Mouse (Mus musculus): ENCODE measurements around the gene Pdia3.
"Not testable (repeated sequence)": the region's sequence is repeated elsewhere in the genome, so short reads cannot be mapped to it uniquely, and the experiment has no call there.

Pdia3 gene

GRCm38 (mm10) chr2:121413387-121414042 is at the start of gene Pdia3, which contains the start of gene Catsper2:
Gene Pdia3, plus strand, starts transcription at chr2:121413775.
Gene Catsper2, minus strand, starts transcription at chr2:121413792.
- peak; percentile 93 for DNase-seq

GRCm38 (mm10) chr2:121368831-121369230 is 44.7 kb upstream of the Pdia3 start:
- peak; percentile 43 for DNase-seq

GRCm38 (mm10) chr2:121370921-121371320 is 42.7 kb upstream of the Pdia3 start:
- DNase-seq: no peak

GRCm38 (mm10) chr2:121372266-121372665 is 41.3 kb upstream of the Pdia3 start:
- no peak for DNase-seq

- DNase-seq: no peak
Observed at GRCm38 (mm10) chr2:121374766-121375165, 38.8 kb upstream of the Pdia3 start.

GRCm38 (mm10) chr2:121386961-121387575 is 26.5 kb upstream of the Pdia3 start, which contains the start of gene Strc:
Gene Strc, minus strand, starts transcription at chr2:121387168.
- not testable (repeated sequence) for DNase-seq

- DNase-seq: peak; percentile 91
Observed at GRCm38 (mm10) chr2:121396624-121397023, 17.0 kb upstream of the Pdia3 start.

GRCm38 (mm10) chr2:121403296-121403695 is 10.3 kb upstream of the Pdia3 start:
- DNase-seq: no peak

- DNase-seq: no peak
Observed at GRCm38 (mm10) chr2:121408160-121408559, 5.4 kb upstream of the Pdia3 start.

- DNase-seq: no peak
Observed at GRCm38 (mm10) chr2:121412843-121413386, 660 bp upstream of the Pdia3 start.

GRCm38 (mm10) chr2:121414139-121414685 is 637 bp downstream of the Pdia3 start:
- DNase-seq: peak; percentile 22

- DNase-seq: no peak
Observed at GRCm38 (mm10) chr2:121415103-121415502, 1.5 kb downstream of the Pdia3 start.

GRCm38 (mm10) chr2:121415591-121415990 is 2.0 kb downstream of the Pdia3 start:
- DNase-seq: no peak

GRCm38 (mm10) chr2:121416356-121416755 is 2.8 kb downstream of the Pdia3 start:
- DNase-seq: no peak

- no peak for DNase-seq
Observed at GRCm38 (mm10) chr2:121418476-121418875, 4.9 kb downstream of the Pdia3 start.

GRCm38 (mm10) chr2:121423166-121423565 is 9.6 kb downstream of the Pdia3 start:
- DNase-seq: no peak

- DNase-seq: no peak
Observed at GRCm38 (mm10) chr2:121425890-121426289, 12.3 kb downstream of the Pdia3 start.

- no peak for DNase-seq
Observed at GRCm38 (mm10) chr2:121434854-121435253, 21.3 kb downstream of the Pdia3 start.

- DNase-seq: no peak
Observed at GRCm38 (mm10) chr2:121439746-121440145, 26.2 kb downstream of the Pdia3 start.

GRCm38 (mm10) chr2:121440834-121441605 is 27.4 kb downstream of the Pdia3 start:
- DNase-seq: no peak

GRCm38 (mm10) chr2:121441800-121442199 is 28.2 kb downstream of the Pdia3 start:
- DNase-seq: no peak

GRCm38 (mm10) chr2:121442259-121443067 is 28.9 kb downstream of the Pdia3 start:
- DNase-seq: peak; percentile 51

Measured in cerebellum, adult 8-10 months (tissue).